Mouse (Mus musculus) granulocyte monocyte progenitor cell, adult 5-6 weeks (primary cell): ENCODE results near the gene Olfr551. TPM values are rescaled to one million over a fixed set of nuclear protein-coding genes. Genes with fewer than 3 reads are reported as not detected.

ENCODE experiments used
- total RNA-seq, 2 experiments: library from RNA; stranded (forward) in 1 of 2; stranded (reverse) in 1 of 2; fragments of 200-712, 200-1000 nt in 1 of 2; fragments of >200 nt in 1 of 2; fragmentation: Nextera tagmentation in 1 of 2; gene quantifications; 2 replicates each; pipeline ENCODE4 v1.2.3; 2014 to 2017

The Olfr551 gene
- total RNA-seq, 2 experiments from 2014 or later: not detected

Other genes starting within 250 kb of the Olfr551 start
- gene Rrm1, start 150.2 kb downstream of the Olfr551 start, total RNA-seq (2014; fragmentation: Nextera tagmentation): 171 and 252 TPM in 2 replicates
- 642 and 757 TPM in 2 replicates for gene Rrm1, start 150.2 kb downstream of the Olfr551 start, total RNA-seq (2017)
- gene Olfr543, start 110.2 kb downstream of the Olfr551 start, total RNA-seq (2014; fragmentation: Nextera tagmentation): not detected in 2 replicates
- gene Olfr543, start 110.2 kb downstream of the Olfr551 start, total RNA-seq (2017): not detected in 2 replicates
- not detected in 2 replicates for gene Olfr544, start 103.6 kb downstream of the Olfr551 start, total RNA-seq (2014; fragmentation: Nextera tagmentation)
- gene Olfr544, start 103.6 kb downstream of the Olfr551 start, total RNA-seq (2017): not detected in 2 replicates
- gene Olfr545, start 92.3 kb downstream of the Olfr551 start, total RNA-seq (2014; fragmentation: Nextera tagmentation): not detected in 2 replicates
- gene Olfr545, start 92.3 kb downstream of the Olfr551 start, total RNA-seq (2017): not detected in 2 replicates
- not detected in 2 replicates for gene Olfr547, start 57.1 kb downstream of the Olfr551 start, total RNA-seq (2014; fragmentation: Nextera tagmentation)
- gene Olfr547, start 57.1 kb downstream of the Olfr551 start, total RNA-seq (2017): not detected in 2 replicates
- not detected in 2 replicates for gene Olfr548-ps1, start 51.0 kb downstream of the Olfr551 start, total RNA-seq (2014; fragmentation: Nextera tagmentation)
- gene Olfr548-ps1, start 51.0 kb downstream of the Olfr551 start, total RNA-seq (2017): not detected in 2 replicates
- not detected in 2 replicates for gene Olfr549, start 42.0 kb downstream of the Olfr551 start, total RNA-seq (2014; fragmentation: Nextera tagmentation)
- not detected in 2 replicates for gene Olfr549, start 42.0 kb downstream of the Olfr551 start, total RNA-seq (2017)
- 14.9 and 15.9 TPM in 2 replicates for gene Trim21, start 26.4 kb downstream of the Olfr551 start, total RNA-seq (2014; fragmentation: Nextera tagmentation)
- 31.5 and 33.5 TPM in 2 replicates for gene Trim21, start 26.4 kb downstream of the Olfr551 start, total RNA-seq (2017)
- not detected in 2 replicates for gene Olfr550, start 20.4 kb downstream of the Olfr551 start, total RNA-seq (2014; fragmentation: Nextera tagmentation)
- not detected in 2 replicates for gene Olfr550, start 20.4 kb downstream of the Olfr551 start, total RNA-seq (2017)
- not detected in 2 replicates for gene Olfr552, start 5.9 kb upstream of the Olfr551 start, total RNA-seq (2014; fragmentation: Nextera tagmentation)
- gene Olfr552, start 5.9 kb upstream of the Olfr551 start, total RNA-seq (2017): 0.09 TPM in 1 of 2 replicates, not detected in the other
- not detected in 2 replicates for gene Olfr553, start 26.3 kb upstream of the Olfr551 start, total RNA-seq (2014; fragmentation: Nextera tagmentation)
- gene Olfr553, start 26.3 kb upstream of the Olfr551 start, total RNA-seq (2017): not detected in 2 replicates
- gene Olfr554, start 46.5 kb upstream of the Olfr551 start, total RNA-seq (2014; fragmentation: Nextera tagmentation): not detected in 2 replicates
- gene Olfr554, start 46.5 kb upstream of the Olfr551 start, total RNA-seq (2017): not detected in 2 replicates
- not detected in 2 replicates for gene Olfr555, start 66.9 kb upstream of the Olfr551 start, total RNA-seq (2014; fragmentation: Nextera tagmentation)
- gene Olfr555, start 66.9 kb upstream of the Olfr551 start, total RNA-seq (2017): not detected in 2 replicates
- gene Olfr556, start 73.0 kb upstream of the Olfr551 start, total RNA-seq (2014; fragmentation: Nextera tagmentation): not detected in 2 replicates
- not detected in 2 replicates for gene Olfr556, start 73.0 kb upstream of the Olfr551 start, total RNA-seq (2017)
- gene Trim68, start 95.4 kb upstream of the Olfr551 start, total RNA-seq (2014; fragmentation: Nextera tagmentation): 4.8 and 13.0 TPM in 2 replicates
- gene Trim68, start 95.4 kb upstream of the Olfr551 start, total RNA-seq (2017): 5.7 and 6.1 TPM in 2 replicates
- gene Olfr557, start 104.0 kb upstream of the Olfr551 start, total RNA-seq (2014; fragmentation: Nextera tagmentation): not detected in 2 replicates
- not detected in 2 replicates for gene Olfr557, start 104.0 kb upstream of the Olfr551 start, total RNA-seq (2017)
- gene Olfr558, start 110.3 kb upstream of the Olfr551 start, total RNA-seq (2014; fragmentation: Nextera tagmentation): not detected in 2 replicates
- gene Olfr558, start 110.3 kb upstream of the Olfr551 start, total RNA-seq (2017): not detected in 2 replicates
- gene Olfr33, start 127.2 kb upstream of the Olfr551 start, total RNA-seq (2014; fragmentation: Nextera tagmentation): not detected in 2 replicates
- gene Olfr33, start 127.2 kb upstream of the Olfr551 start, total RNA-seq (2017): not detected in 2 replicates
- not detected in 2 replicates for gene Olfr559, start 135.6 kb upstream of the Olfr551 start, total RNA-seq (2014; fragmentation: Nextera tagmentation)
- not detected in 2 replicates for gene Olfr559, start 135.6 kb upstream of the Olfr551 start, total RNA-seq (2017)
- not detected in 2 replicates for gene Olfr560, start 167.5 kb upstream of the Olfr551 start, total RNA-seq (2014; fragmentation: Nextera tagmentation)
- not detected in 2 replicates for gene Olfr560, start 167.5 kb upstream of the Olfr551 start, total RNA-seq (2017)
- not detected in 2 replicates for gene Olfr78, start 167.6 kb upstream of the Olfr551 start, total RNA-seq (2014; fragmentation: Nextera tagmentation)
- gene Olfr78, start 167.6 kb upstream of the Olfr551 start, total RNA-seq (2017): not detected in 2 replicates
- gene Olfr561, start 179.3 kb upstream of the Olfr551 start, total RNA-seq (2014; fragmentation: Nextera tagmentation): not detected in 2 replicates
- not detected in 2 replicates for gene Olfr561, start 179.3 kb upstream of the Olfr551 start, total RNA-seq (2017)
- not detected in 2 replicates for gene Olfr564, start 211.6 kb upstream of the Olfr551 start, total RNA-seq (2014; fragmentation: Nextera tagmentation)
- not detected in 2 replicates for gene Olfr564, start 211.6 kb upstream of the Olfr551 start, total RNA-seq (2017)